Mouse (Mus musculus) neural tube, embryonic 12.5 days (tissue): Measurements from ENCODE around the gene Cyba. TPM values are rescaled to one million over a fixed set of nuclear protein-coding genes. Genes with fewer than 3 reads are reported as not detected.

Experiments used
- microRNA-seq: library from miRNA; unstranded; fragments of <30 nt; microRNA quantifications from one replicate; pipeline ENCODE4, GENCODE M21; 2017
- polyA plus RNA-seq: library from polyadenylated mRNA; unstranded; fragments of >200 nt; fragmentation: Nextera tagmentation; extraction: Ambion mirVana; gene quantifications from 2 replicates; pipeline ENCODE4 v1.2.1, GENCODE M21; 2016

Gene Cyba
- polyA plus RNA-seq, 1 experiment from 2014 or later, result 58.5 TPM

Small RNA genes lying within 50 kb of the gene (microRNA-seq; reads per million reads assigned to microRNA genes)
- gene Gm24366, result not detected

Other genes starting within 250 kb of the Cyba start
- gene Zfpm1, start 150.8 kb downstream of the Cyba start, polyA plus RNA-seq, result 2.2 and 2.3 TPM in 2 replicates
- gene Trhr2, start 72.2 kb downstream of the Cyba start, polyA plus RNA-seq, result not detected in 2 replicates
- gene Zc3h18, start 56.3 kb downstream of the Cyba start, polyA plus RNA-seq, result 57.1 and 62.4 TPM in 2 replicates
- not detected in 2 replicates for gene Il17c, start 10.9 kb downstream of the Cyba start, polyA plus RNA-seq
- gene Mvd, start 10.5 kb upstream of the Cyba start, polyA plus RNA-seq, result 52.3 TPM in 2 replicates
- not detected in 2 replicates for gene Snai3, start 27.8 kb upstream of the Cyba start, polyA plus RNA-seq
- 34.6 and 39.7 TPM in 2 replicates for gene Rnf166, start 43.1 kb upstream of the Cyba start, polyA plus RNA-seq
- gene Ctu2, start 43.2 kb upstream of the Cyba start, polyA plus RNA-seq, result 65.0 and 67.1 TPM in 2 replicates
- 6.4 and 6.5 TPM in 2 replicates for gene Piezo1, start 118.4 kb upstream of the Cyba start, polyA plus RNA-seq
- 22.8 and 25.9 TPM in 2 replicates for gene Cdt1, start 135.1 kb upstream of the Cyba start, polyA plus RNA-seq
- 182 and 194 TPM in 2 replicates for gene Aprt, start 144.0 kb upstream of the Cyba start, polyA plus RNA-seq
- 4.6 and 6.2 TPM in 2 replicates for gene Galns, start 178.5 kb upstream of the Cyba start, polyA plus RNA-seq
- 65.6 and 69.7 TPM in 2 replicates for gene Trappc2l, start 178.7 kb upstream of the Cyba start, polyA plus RNA-seq
- gene Pabpn1l, start 189.8 kb upstream of the Cyba start, polyA plus RNA-seq, result not detected in 2 replicates